Mouse (Mus musculus): ENCODE measurements around the gene Myt1l.

Gene Myt1l

GRCm38 (mm10) chr12:29916807-29917206 lies 388.6 kb downstream of the Myt1l start:
- peak; percentile 30 to 37 for DNase-seq

GRCm38 (mm10) chr12:29920298-29920697 lies 392.1 kb downstream of the Myt1l start:
- DNase-seq: no peak

GRCm38 (mm10) chr12:29921481-29921880 lies 393.3 kb downstream of the Myt1l start:
- DNase-seq: no peak

- DNase-seq: peak; percentile 70 to 87
Measured at GRCm38 (mm10) chr12:29926896-29927295, 398.7 kb downstream of the Myt1l start.

GRCm38 (mm10) chr12:29930591-29930990 lies 402.4 kb downstream of the Myt1l start:
- no peak for DNase-seq

GRCm38 (mm10) chr12:29932951-29933350 lies 404.8 kb downstream of the Myt1l start:
- no peak for DNase-seq

GRCm38 (mm10) chr12:29933501-29933900 lies 405.3 kb downstream of the Myt1l start:
- no peak for DNase-seq

- DNase-seq: no peak
Measured at GRCm38 (mm10) chr12:29934120-29934581, 406.0 kb downstream of the Myt1l start.

GRCm38 (mm10) chr12:29937308-29937707 lies 409.1 kb downstream of the Myt1l start, which contains the start of gene Pxdn:
TSS of gene Pxdn (plus strand) at chr12:29937608.
- DNase-seq: no peak

- DNase-seq: peak; percentile 37 to 38
Measured at GRCm38 (mm10) chr12:29937851-29938375, 409.7 kb downstream of the Myt1l start.

- peak; percentile 24 to 35 for DNase-seq
Measured at GRCm38 (mm10) chr12:29938376-29939041, 410.3 kb downstream of the Myt1l start.

GRCm38 (mm10) chr12:29939261-29939671 lies 411.1 kb downstream of the Myt1l start:
- no peak for DNase-seq

GRCm38 (mm10) chr12:29942435-29942834 lies 414.3 kb downstream of the Myt1l start:
- DNase-seq: no peak

GRCm38 (mm10) chr12:29944650-29945049 lies 416.5 kb downstream of the Myt1l start:
- DNase-seq: no peak

GRCm38 (mm10) chr12:29945182-29945743 lies 417.1 kb downstream of the Myt1l start:
- DNase-seq: no peak

GRCm38 (mm10) chr12:29951043-29951442 lies 422.9 kb downstream of the Myt1l start:
- no peak for DNase-seq

GRCm38 (mm10) chr12:29951485-29951884 lies 423.3 kb downstream of the Myt1l start:
- DNase-seq: no peak

GRCm38 (mm10) chr12:29952102-29952501 lies 423.9 kb downstream of the Myt1l start:
- peak; percentile 40 to 59 for DNase-seq

GRCm38 (mm10) chr12:29953999-29954398 lies 425.8 kb downstream of the Myt1l start:
- DNase-seq: no peak

GRCm38 (mm10) chr12:29954464-29954863 lies 426.3 kb downstream of the Myt1l start:
- no peak for DNase-seq

GRCm38 (mm10) chr12:29956969-29957368 lies 428.8 kb downstream of the Myt1l start:
- peak; percentile 42 to 54 for DNase-seq

- DNase-seq: no peak
Measured at GRCm38 (mm10) chr12:29958637-29959036, 430.5 kb downstream of the Myt1l start.

GRCm38 (mm10) chr12:29961041-29961440 lies 432.9 kb downstream of the Myt1l start:
- DNase-seq: no peak

GRCm38 (mm10) chr12:29965016-29965415 lies 436.8 kb downstream of the Myt1l start:
- DNase-seq: no peak

All from cerebellum, postnatal 14 days (tissue).